Mouse (Mus musculus) testis, adult 2 months (tissue): ENCODE results near the gene Ddx19b. TPM values are rescaled to one million over a fixed set of nuclear protein-coding genes. Genes with fewer than 3 reads are reported as not detected.

Experiments
- H3K27ac ChIP-seq: fragments of 200-500 bp; 2 replicates; pipeline ENCODE4 v1.5.1; 2012; ENCODE audit warnings: low read depth, low read length; ENCODE audit not compliant: control insufficient read depth, insufficient read depth
- H3K27me3 ChIP-seq: fragments of 200-500 bp; 2 replicates; pipeline ENCODE4 v1.6.1; 2012; ENCODE audit warnings: mild to moderate bottlenecking, low read length, moderate library complexity; ENCODE audit not compliant: control insufficient read depth, insufficient read depth
- H3K36me3 ChIP-seq: fragments of 200-500 bp; 2 replicates; pipeline ENCODE4 v1.6.1; 2012; ENCODE audit warnings: mild to moderate bottlenecking, low read length; ENCODE audit not compliant: control insufficient read depth, insufficient read depth
- H3K4me1 ChIP-seq: fragments of 200-500 bp; 2 replicates; pipeline ENCODE4 v1.6.1; 2012; ENCODE audit warnings: low read length; ENCODE audit not compliant: control insufficient read depth, insufficient read depth
- H3K4me3 ChIP-seq: fragments of 200-500 bp; 2 replicates; pipeline ENCODE4 v1.5.1; 2012; ENCODE audit warnings: low read depth, mild to moderate bottlenecking, low read length, moderate library complexity, mixed read lengths; ENCODE audit not compliant: control insufficient read depth
- CTCF ChIP-seq: fragments of 200-500 bp; IDR thresholded peaks from 2 replicates; pipeline ENCODE4 v1.5.1; 2012; ENCODE audit warnings: low read depth, mild to moderate bottlenecking, inconsistent platforms, low read length, moderate library complexity; ENCODE audit not compliant: control insufficient read depth, insufficient read depth, insufficient replicate concordance
- POLR2A ChIP-seq: fragments of 200-500 bp; IDR thresholded peaks from 2 replicates; pipeline ENCODE4 v1.6.1; 2012; ENCODE audit warnings: low read depth, mild to moderate bottlenecking, inconsistent platforms, low read length, moderate library complexity; ENCODE audit not compliant: control insufficient read depth
- polyA plus RNA-seq: library from polyadenylated mRNA; depleted of rRNA; stranded (reverse); fragments of >200 nt; gene quantifications from 2 replicates; pipeline ENCODE4 v1.2.3, GENCODE M21; 2012

Ddx19b gene
- polyA plus RNA-seq, 1 experiment, result 50.8 TPM

DNA sequence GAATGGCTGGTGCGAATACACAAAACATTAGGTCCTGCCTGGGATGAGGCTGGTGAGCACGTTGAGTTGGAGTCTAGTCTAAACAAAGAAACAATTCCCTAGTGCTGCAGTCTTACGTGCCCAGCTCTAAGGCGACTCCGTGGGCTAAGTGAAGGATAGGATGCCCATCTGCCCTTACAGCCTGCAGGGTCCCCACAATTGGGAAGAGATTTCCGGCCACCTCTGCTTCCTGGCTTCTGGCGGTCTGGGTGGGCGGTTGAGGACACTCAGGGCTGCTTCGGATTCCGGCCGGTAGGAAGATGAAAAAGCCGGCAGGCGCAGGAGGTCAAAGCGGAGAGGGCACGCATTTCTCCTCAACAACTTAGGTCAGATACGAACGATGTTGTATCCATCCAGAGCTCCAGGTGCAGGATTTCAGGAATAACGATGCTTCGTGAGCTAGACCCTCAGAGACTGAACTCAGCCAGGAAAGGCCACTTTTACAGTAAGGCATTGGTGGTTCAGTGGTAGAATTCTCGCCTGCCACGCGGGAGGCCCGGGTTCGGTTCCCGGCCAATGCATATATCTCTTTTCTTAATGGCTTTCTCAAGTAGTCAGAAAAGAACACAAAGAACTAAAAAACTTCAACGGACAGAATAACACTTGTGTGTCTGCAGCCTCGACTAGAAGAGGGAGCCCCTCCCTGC lies 30.7 kb upstream of the Ddx19b start:
- Histone ChIP-seq H3K27ac (no peak overlapping the region), H3K27me3 (no peaks in the 10 kb centered on the region), H3K36me3 (no peaks in the 10 kb centered on the region), H3K4me3 (peak overlapping the region; percentile 76), H3K4me1 (peaks cover 9% of the 10 kb centered on the region)
- TF ChIP-seq CTCF (no peak), POLR2A (no peak)

DNA sequence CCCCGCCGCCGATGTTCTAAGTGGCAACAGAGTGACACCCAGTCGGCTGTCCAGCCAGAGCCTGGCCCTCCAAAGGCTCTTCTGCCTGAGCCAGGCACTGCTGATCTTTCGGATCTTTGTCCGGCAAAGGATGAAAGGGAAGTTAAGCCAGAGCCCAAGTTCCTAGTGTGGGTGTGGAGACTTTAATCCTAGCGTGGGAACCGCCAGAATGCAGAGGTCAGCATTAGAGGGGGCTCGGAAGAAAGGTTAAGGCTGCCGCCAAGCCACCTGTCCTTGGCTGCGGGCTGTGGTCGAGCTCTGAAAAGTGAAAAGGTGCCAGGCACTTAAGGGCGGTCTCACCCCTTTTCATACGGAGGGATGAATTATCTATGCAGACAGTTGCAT lies 30.1 kb upstream of the Ddx19b start:
- H3K4me1 ChIP-seq, result peaks cover 15% of the 10 kb centered on the region
- no peaks in the 10 kb centered on the region for H3K27me3 ChIP-seq
- no peaks in the 10 kb centered on the region for H3K36me3 ChIP-seq
- peak overlapping the region; percentile 76 for H3K4me3 ChIP-seq
- H3K27ac ChIP-seq, result no peak overlapping the region
- TF ChIP-seq POLR2A (no peak), CTCF (no peak)

DNA sequence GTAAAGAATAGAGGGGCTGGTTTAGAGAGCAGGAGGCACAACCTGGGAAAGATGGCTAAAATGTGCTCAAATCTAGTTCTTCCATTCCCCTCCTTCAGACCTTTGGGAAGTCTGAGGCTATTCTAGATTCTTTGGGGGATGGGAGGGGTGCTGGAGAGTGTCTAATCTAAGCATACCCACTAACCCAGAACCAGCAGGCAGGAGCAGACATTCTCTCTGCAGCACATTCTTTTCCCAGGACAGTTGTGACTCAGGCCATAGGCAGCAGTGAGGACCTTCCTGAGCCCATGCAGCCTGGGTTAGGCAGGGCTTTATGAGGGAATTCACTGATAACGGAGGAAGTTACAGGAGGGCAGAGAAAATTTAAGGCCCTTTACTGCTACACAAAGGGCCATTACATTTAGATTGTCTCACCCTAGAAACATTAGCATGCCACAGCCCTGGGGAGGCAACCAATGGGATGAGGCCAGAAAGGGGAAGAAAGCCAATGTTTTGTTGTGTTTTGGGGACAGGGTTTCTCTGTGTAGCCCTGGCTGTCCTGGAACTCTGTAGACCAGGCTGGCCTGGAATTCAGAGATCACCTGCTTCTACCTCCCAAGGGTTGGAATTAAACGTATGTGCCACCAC lies 27.5 kb upstream of the Ddx19b start:
- H3K4me1 ChIP-seq, result peaks cover 15% of the 10 kb centered on the region
- no peaks in the 10 kb centered on the region for H3K36me3 ChIP-seq
- H3K4me3 ChIP-seq, result no peak overlapping the region
- no peak for TF ChIP-seq CTCF
- TF ChIP-seq POLR2A, result no peak
- H3K27me3 ChIP-seq, result no peaks in the 10 kb centered on the region
- H3K27ac ChIP-seq, result no peak overlapping the region

DNA sequence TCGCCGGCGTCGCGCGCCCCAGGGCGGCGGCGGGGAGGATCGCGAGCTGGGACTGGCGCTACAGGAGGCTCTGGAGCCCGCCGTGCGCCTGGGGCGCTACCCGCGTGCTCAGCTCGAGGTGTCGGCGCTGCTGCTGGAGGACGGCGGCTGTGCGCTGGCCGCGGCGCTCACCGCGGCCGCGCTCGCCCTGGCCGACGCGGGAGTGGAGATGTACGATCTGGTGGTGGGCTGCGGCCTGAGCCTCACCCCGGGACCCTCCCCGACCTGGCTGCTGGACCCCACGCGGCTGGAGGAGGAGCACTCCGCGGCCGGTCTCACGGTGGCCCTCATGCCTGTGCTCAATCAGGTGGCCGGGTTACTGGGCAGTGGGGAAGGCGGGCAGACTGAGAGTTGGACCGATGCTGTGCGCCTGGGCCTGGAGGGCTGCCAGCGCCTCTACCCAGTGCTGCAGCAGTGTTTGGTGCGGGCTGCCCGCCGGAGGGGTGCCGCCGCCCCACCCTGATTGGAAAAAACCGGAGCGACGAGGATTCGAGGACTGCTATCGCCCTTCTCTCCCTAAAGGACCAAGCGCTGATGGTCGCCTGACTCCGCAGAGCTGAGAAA lies 25.2 kb upstream of the Ddx19b start:
- Histone ChIP-seq H3K4me3 (peak overlapping the region; percentile 86), H3K4me1 (peaks cover 10% of the 10 kb centered on the region), H3K36me3 (no peaks in the 10 kb centered on the region; the same call in 1 of the 2 replicates), H3K27me3 (no peaks in the 10 kb centered on the region), H3K27ac (peak overlapping the region; percentile 78)
- no peak for TF ChIP-seq POLR2A
- TF ChIP-seq CTCF, result no peak

DNA sequence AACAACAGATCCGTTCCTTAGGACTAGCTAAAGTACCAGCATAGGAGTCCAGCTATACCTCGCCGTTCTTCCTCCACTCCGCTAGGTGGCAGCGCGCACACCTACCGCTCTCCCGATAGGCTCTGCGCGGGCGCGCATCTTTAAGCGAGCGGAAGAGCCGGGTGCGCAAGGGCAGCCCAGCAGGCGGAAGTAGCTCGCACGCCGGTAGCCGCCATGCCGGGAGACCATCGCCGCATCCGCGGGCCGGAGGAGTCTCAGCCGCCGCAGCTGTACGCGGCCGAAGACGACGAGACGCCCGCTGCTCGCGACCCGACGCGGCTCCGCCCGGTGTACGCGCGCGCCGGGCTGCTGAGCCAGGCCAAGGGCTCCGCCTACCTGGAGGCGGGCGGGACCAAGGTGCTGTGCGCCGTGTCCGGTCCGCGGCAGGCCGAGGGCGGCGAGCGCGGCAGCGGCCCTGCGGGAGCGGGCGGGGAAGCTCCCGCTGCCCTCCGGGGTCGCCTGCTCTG lies 24.7 kb upstream of the Ddx19b start, which contains the start of gene Exosc6:
Gene Exosc6, plus strand, starts transcription at position 182 of the 506 bp plus-strand sequence.
- Histone ChIP-seq H3K27me3 (no peaks in the 10 kb centered on the region), H3K27ac (peak within 1 kb of the TSS; percentile 78), H3K4me3 (peak within 1 kb of the TSS; percentile 86), H3K4me1 (peaks cover 7% of the 10 kb centered on the region), H3K36me3 (no peaks in the 10 kb centered on the region; the same call in 1 of the 2 replicates)
- TF ChIP-seq CTCF (peak; percentile 93), POLR2A (peak; percentile 60)

DNA sequence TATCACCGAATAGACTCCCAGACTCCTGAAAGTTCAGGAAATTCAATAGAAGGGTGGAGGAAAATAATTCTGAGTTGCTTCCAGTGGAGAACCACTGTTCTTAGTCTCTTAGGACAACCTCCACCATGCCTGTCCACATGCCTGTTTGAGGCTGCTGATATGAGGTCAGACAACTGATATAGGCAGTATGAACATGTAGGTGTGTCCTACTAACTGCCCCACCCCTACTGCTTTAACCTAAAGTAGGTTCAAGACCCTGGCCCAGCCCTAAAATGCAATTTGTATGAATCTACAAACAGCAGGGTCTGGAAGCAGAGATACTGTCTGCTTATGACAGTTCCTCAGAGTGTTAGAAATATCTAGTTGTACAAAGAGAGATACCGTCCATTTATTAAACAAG lies 24.1 kb upstream of the Ddx19b start:
- peaks cover 6% of the 10 kb centered on the region for H3K4me1 ChIP-seq
- no peak for TF ChIP-seq POLR2A
- no peaks in the 10 kb centered on the region for H3K27me3 ChIP-seq
- no peak overlapping the region for H3K27ac ChIP-seq
- H3K36me3 ChIP-seq, result no peaks in the 10 kb centered on the region; the same call in 1 of the 2 replicates
- H3K4me3 ChIP-seq, result no peak overlapping the region

DNA sequence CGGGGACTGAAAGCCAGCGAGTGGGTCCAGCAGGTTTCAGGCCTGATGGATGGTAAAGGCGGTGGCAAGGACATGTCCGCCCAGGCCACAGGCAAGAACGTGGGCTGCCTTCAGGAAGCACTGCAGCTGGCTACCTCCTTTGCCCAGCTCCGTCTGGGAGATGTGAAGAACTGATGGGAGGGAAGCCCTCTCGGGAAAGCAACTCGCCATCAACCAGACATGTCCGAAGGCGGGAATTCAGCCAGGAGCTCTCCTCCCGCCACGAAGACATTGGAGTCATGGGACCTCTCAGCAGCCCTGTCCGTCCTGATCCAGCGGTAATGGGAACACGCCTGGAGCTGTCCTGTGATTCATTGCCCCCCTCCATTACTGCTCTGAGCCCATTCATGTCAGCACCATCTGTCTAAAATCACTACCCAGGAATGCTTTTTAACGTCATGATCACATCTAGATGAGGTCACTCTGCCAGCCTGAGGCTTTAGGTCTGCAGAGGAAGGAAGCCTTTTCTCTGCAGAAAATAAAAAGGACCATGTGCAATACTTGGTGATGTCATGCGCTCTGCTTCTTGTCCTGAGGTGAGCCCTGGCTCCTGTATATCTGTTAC lies 23.6 kb upstream of the Ddx19b start:
- Histone ChIP-seq H3K27me3 (no peaks in the 10 kb centered on the region), H3K4me1 (peaks cover 6% of the 10 kb centered on the region), H3K4me3 (no peak overlapping the region), H3K27ac (no peak overlapping the region), H3K36me3 (peaks cover 2% of the 10 kb centered on the region)
- TF ChIP-seq POLR2A, result no peak
- no peak for TF ChIP-seq CTCF
